In the genomic region with DNA sequence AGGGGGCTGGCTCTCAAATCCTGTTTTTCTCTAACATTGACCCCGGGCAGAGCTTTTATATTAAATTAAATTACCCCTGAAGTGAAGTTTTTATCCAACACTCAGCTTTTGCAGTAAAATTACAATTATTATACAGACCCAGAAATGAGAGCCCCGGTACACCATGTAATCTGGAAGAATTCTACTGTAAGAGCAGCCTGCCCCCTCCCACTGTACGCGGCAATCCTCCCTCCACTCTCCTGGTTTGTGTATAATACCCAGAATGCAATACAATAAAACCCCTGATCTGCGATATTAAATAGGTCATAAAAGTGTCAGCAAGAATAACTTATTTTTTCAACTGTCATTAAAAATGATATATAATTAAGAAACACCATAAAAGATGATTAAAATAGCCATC, we compare ENCODE assay signal across 25 mouse cellular contexts.
DNase-seq lines count a peak whose midpoint lies in the region; ATAC-seq and TF ChIP-seq lines count a peak whose summit lies in the region.
"Had no signal": no experiment of that assay in that cellular context is flagged by ENCODE, and none has a peak within 500 bp of the region (broad histone marks: within the 10 kb centered on the region; RNA-seq: fewer than 3 reads in every experiment).

No protein-coding gene starts in this region.

- H3K4me1 ChIP-seq in forebrain, embryonic 15.5 days: peaks cover 6% of the 10 kb centered on the region; the same call in 1 of the 2 replicates
- no peaks in the 10 kb centered on the region for H3K4me1 ChIP-seq in forebrain, postnatal 0 days (ENCODE audit: insufficient read depth)
- peaks cover 8% of the 10 kb centered on the region; the same call in 1 of the 2 replicates for H3K4me1 ChIP-seq in kidney, embryonic 16.5 days (ENCODE audit: insufficient read depth, low read length)
- no peaks in the 10 kb centered on the region for H3K4me1 ChIP-seq in midbrain, embryonic 14.5 days (ENCODE audit: control insufficient read depth, insufficient read depth, low read length)
- H3K4me1 ChIP-seq in midbrain, postnatal 0 days (ENCODE audit: insufficient read depth, low read length): no peaks in the 10 kb centered on the region
- H3K4me1 ChIP-seq in neural tube, embryonic 15.5 days: peaks cover 23% of the 10 kb centered on the region
- H3K4me1 ChIP-seq: heart, embryonic 15.5 days had no signal

- H3K36me3 ChIP-seq in forebrain, embryonic 15.5 days: no peaks in the 10 kb centered on the region
- H3K36me3 ChIP-seq in forebrain, postnatal 0 days (ENCODE audit: insufficient read depth): no peaks in the 10 kb centered on the region
- H3K36me3 ChIP-seq in kidney, embryonic 16.5 days (ENCODE audit: insufficient read depth, low read length): no peaks in the 10 kb centered on the region
- H3K36me3 ChIP-seq in midbrain, embryonic 14.5 days (ENCODE audit: control insufficient read depth, insufficient read depth, low read length): no peaks in the 10 kb centered on the region
- H3K36me3 ChIP-seq in midbrain, postnatal 0 days (ENCODE audit: insufficient read depth, low read length): no peaks in the 10 kb centered on the region
- no peaks in the 10 kb centered on the region for H3K36me3 ChIP-seq in neural tube, embryonic 15.5 days
- H3K36me3 ChIP-seq: forebrain, embryonic 10.5 days; heart, embryonic 15.5 days; hindbrain, embryonic 10.5 days; hindbrain, embryonic 15.5 days had no signal

- no peak overlapping the region for H3K4me3 ChIP-seq in forebrain, embryonic 15.5 days
- H3K4me3 ChIP-seq in forebrain, postnatal 0 days (ENCODE audit: low read depth, low read length): no peak overlapping the region
- no peak overlapping the region for H3K4me3 ChIP-seq in kidney, embryonic 16.5 days (ENCODE audit: low read length)
- H3K4me3 ChIP-seq in midbrain, embryonic 14.5 days (replicated peaks; ENCODE audit: low read depth, low read length): no peak overlapping the region
- H3K4me3 ChIP-seq in midbrain, postnatal 0 days (ENCODE audit: low read depth, low read length): no peak overlapping the region
- H3K4me3 ChIP-seq in neural tube, embryonic 15.5 days (replicated peaks): no peak overlapping the region
- H3K4me3 ChIP-seq: forebrain, embryonic 10.5 days; gastrocnemius, adult 2 months; heart, embryonic 15.5 days; hindbrain, embryonic 10.5 days; hindbrain, embryonic 15.5 days had no signal

- no peaks in the 10 kb centered on the region for H3K27me3 ChIP-seq in forebrain, embryonic 15.5 days
- no peaks in the 10 kb centered on the region for H3K27me3 ChIP-seq in forebrain, postnatal 0 days (ENCODE audit: insufficient read depth, low read length)
- H3K27me3 ChIP-seq in kidney, embryonic 16.5 days (ENCODE audit: insufficient read depth, low read length): 0 out of 2 replicates have a peak, but pooled peaks cover 4% of the 10 kb centered on the region
- H3K27me3 ChIP-seq in midbrain, embryonic 14.5 days (ENCODE audit: control insufficient read depth, insufficient read depth, low read length): no peaks in the 10 kb centered on the region
- no peaks in the 10 kb centered on the region for H3K27me3 ChIP-seq in midbrain, postnatal 0 days (ENCODE audit: insufficient read depth, low read length)
- H3K27me3 ChIP-seq in neural tube, embryonic 15.5 days (replicated peaks): no peaks in the 10 kb centered on the region
- H3K27me3 ChIP-seq: heart, embryonic 15.5 days; hindbrain, embryonic 15.5 days had no signal

- WGBS in forebrain, embryonic 15.5 days: 67% methylated on average over 5 of the region's 5 CpGs
- WGBS in forebrain, postnatal 0 days: 49% methylated on average over 5 of the region's 5 CpGs
- 48% methylated on average over 5 of the region's 5 CpGs for WGBS in kidney, embryonic 16.5 days
- 67% methylated on average over 5 of the region's 5 CpGs for WGBS in midbrain, embryonic 14.5 days
- WGBS in midbrain, postnatal 0 days: 47% methylated on average over 5 of the region's 5 CpGs
- WGBS in neural tube, embryonic 15.5 days: 31% methylated on average over 5 of the region's 5 CpGs

- H3K27ac ChIP-seq in forebrain, embryonic 15.5 days (replicated peaks): no peak overlapping the region
- no peak overlapping the region for H3K27ac ChIP-seq in forebrain, postnatal 0 days (ENCODE audit: low read depth, low read length)
- H3K27ac ChIP-seq in kidney, embryonic 16.5 days (ENCODE audit: low read length): no peak overlapping the region
- no peak overlapping the region for H3K27ac ChIP-seq in midbrain, embryonic 14.5 days (replicated peaks; ENCODE audit: low read depth, low read length)
- H3K27ac ChIP-seq in midbrain, postnatal 0 days (ENCODE audit: low read depth, low read length): no peak overlapping the region
- H3K27ac ChIP-seq in neural tube, embryonic 15.5 days (replicated peaks): peak overlapping the region; percentile 28; the same call in 1 of the 2 replicates
- H3K27ac ChIP-seq: forebrain, embryonic 10.5 days; gastrocnemius, adult 2 months; heart, embryonic 15.5 days; hindbrain, embryonic 10.5 days; hindbrain, embryonic 15.5 days had no signal

- no peak overlapping the region for H3K4me2 ChIP-seq in forebrain, embryonic 15.5 days (replicated peaks)
- H3K4me2 ChIP-seq in forebrain, postnatal 0 days (ENCODE audit: low read depth): no peak overlapping the region
- no peak overlapping the region for H3K4me2 ChIP-seq in kidney, embryonic 16.5 days (replicated peaks; ENCODE audit: low read depth, low read length)
- H3K4me2 ChIP-seq in midbrain, embryonic 14.5 days (ENCODE audit: low read length): no peak overlapping the region
- no peak overlapping the region for H3K4me2 ChIP-seq in midbrain, postnatal 0 days (ENCODE audit: low read depth, low read length, poor library complexity, severe bottlenecking)
- H3K4me2 ChIP-seq in neural tube, embryonic 15.5 days: no peak overlapping the region
- H3K4me2 ChIP-seq: heart, embryonic 11.5 days; heart, embryonic 15.5 days; hindbrain, embryonic 15.5 days had no signal

- H3K9ac ChIP-seq in forebrain, embryonic 15.5 days (replicated peaks): no peak overlapping the region
- H3K9ac ChIP-seq in forebrain, postnatal 0 days: no peak overlapping the region
- H3K9ac ChIP-seq in kidney, embryonic 16.5 days (replicated peaks; ENCODE audit: low read length): no peak overlapping the region
- H3K9ac ChIP-seq in midbrain, embryonic 14.5 days (replicated peaks; ENCODE audit: low read length): no peak overlapping the region
- H3K9ac ChIP-seq in midbrain, postnatal 0 days (replicated peaks; ENCODE audit: low read length, poor library complexity, severe bottlenecking): no peak overlapping the region
- H3K9ac ChIP-seq in neural tube, embryonic 15.5 days (replicated peaks): no peak overlapping the region
- H3K9ac ChIP-seq: heart, embryonic 15.5 days; hindbrain, embryonic 15.5 days had no signal

- H3K9me3 ChIP-seq in forebrain, embryonic 15.5 days: no peaks in the 10 kb centered on the region
- no peaks in the 10 kb centered on the region for H3K9me3 ChIP-seq in forebrain, postnatal 0 days (ENCODE audit: low read length)
- H3K9me3 ChIP-seq in kidney, embryonic 16.5 days (ENCODE audit: low read length): no peaks in the 10 kb centered on the region
- no peaks in the 10 kb centered on the region for H3K9me3 ChIP-seq in midbrain, embryonic 14.5 days (ENCODE audit: control insufficient read depth, low read length)
- no peaks in the 10 kb centered on the region for H3K9me3 ChIP-seq in midbrain, postnatal 0 days (ENCODE audit: low read length)
- H3K9me3 ChIP-seq in neural tube, embryonic 15.5 days (replicated peaks): no peaks in the 10 kb centered on the region
- H3K9me3 ChIP-seq: heart, embryonic 15.5 days; hindbrain, embryonic 10.5 days; hindbrain, embryonic 15.5 days had no signal

- DNase-seq in forebrain, postnatal 0 days: no peak
- DNase-seq in kidney, postnatal 25 days: no peak
- DNase-seq in midbrain, embryonic 14.5 days: peak; percentile 24
- no peak for DNase-seq in midbrain, postnatal 0 days (ENCODE audit: low spot score)
- no peak for DNase-seq in thymus, postnatal 4 days
- DNase-seq: adrenal gland, adult 8-10 months; adrenal gland, postnatal 25 days; cerebellum, adult 18-20 months; cerebellum, adult 9-10 months; cerebellum, postnatal 14 days; gastrocnemius, adult 2 months; gastrocnemius, postnatal 14 days; heart, adult 11 months; heart, postnatal 10 days; heart, postnatal 36 days had no signal

- TF ChIP-seq CTCF in forebrain, postnatal 0 days (IDR thresholded peaks at IDR 0.05; ENCODE audit: low read depth): no peak
- no peak for TF ChIP-seq CTCF in midbrain, postnatal 0 days (IDR thresholded peaks at IDR 0.05)

- ATAC-seq in forebrain, embryonic 15.5 days (replicated peaks): 0 out of 2 replicates have a peak, but pooled peaks have one; percentile 35
- ATAC-seq in forebrain, postnatal 0 days: no peak; the same call in 1 of the 2 replicates
- ATAC-seq in kidney, embryonic 16.5 days (ENCODE audit: low FRiP score, low TSS enrichment): 0 out of 2 replicates have a peak, but pooled peaks have one; percentile 39
- ATAC-seq in midbrain, embryonic 14.5 days (ENCODE audit: low FRiP score, low TSS enrichment): no peak
- no peak for ATAC-seq in midbrain, postnatal 0 days (ENCODE audit: low FRiP score)
- ATAC-seq in neural tube, embryonic 15.5 days (ENCODE audit: low FRiP score): no peak
- ATAC-seq: activated CD4-positive, CD25-positive, alpha-beta regulatory T cell, adult 4 months; forebrain, embryonic 14.5 days had no signal

Comparison
In these comparisons a context has a peak if more than half of its experiments do, and no peak if none do; other contexts are left out.
1. ATAC-seq: peak in forebrain, embryonic 15.5 days (single experiment) and kidney, embryonic 16.5 days (single experiment); none in forebrain, postnatal 0 days (single experiment), midbrain, embryonic 14.5 days (single experiment), midbrain, postnatal 0 days (single experiment) and neural tube, embryonic 15.5 days (single experiment).